Mouse (Mus musculus) neural tube, embryonic 12.5 days (tissue): ENCODE data around the gene Gpn2. TPM values are rescaled to one million over a fixed set of nuclear protein-coding genes. Genes with fewer than 3 reads are reported as not detected.
A peak's percentile ranks its signal among the peaks of the same experiment; 100 is the strongest.

Experiments used
- ATAC-seq: fragments of 200-750 bp; cut with Nextera tagmentation; 2 replicates; pipeline ENCODE4 v1.8.0; 2017; ENCODE audit warnings: low read depth, mild to moderate bottlenecking, moderate TSS enrichment, moderate library complexity; ENCODE audit not compliant: low FRiP score
- H3K27ac ChIP-seq: fragments of 300-500 bp; sonication (generic); 2 replicates; pipeline ENCODE4 v1.5.1; 2016
- H3K27me3 ChIP-seq: fragments of 300-500 bp; sonication (generic); replicated peaks from 2 replicates; pipeline ENCODE4 v1.6.1; 2016; ENCODE audit warnings: mild to moderate bottlenecking
- H3K36me3 ChIP-seq: fragments of 300-500 bp; sonication (generic); 2 replicates; pipeline ENCODE4 v1.6.1; 2016; ENCODE audit warnings: mild to moderate bottlenecking
- H3K4me1 ChIP-seq: fragments of 300-500 bp; sonication (generic); 2 replicates; pipeline ENCODE4 v1.6.1; 2016
- H3K4me2 ChIP-seq: fragments of 300-500 bp; sonication (generic); replicated peaks from 2 replicates; pipeline ENCODE4 v1.6.1; 2016; ENCODE audit warnings: mild to moderate bottlenecking
- H3K4me3 ChIP-seq: fragments of 300-500 bp; sonication (generic); 2 replicates; pipeline ENCODE4 v1.5.1; 2016
- H3K9ac ChIP-seq: fragments of 300-500 bp; sonication (generic); 2 replicates; pipeline ENCODE4 v1.6.1; 2016; ENCODE audit warnings: mild to moderate bottlenecking
- H3K9me3 ChIP-seq: fragments of 300-500 bp; sonication (generic); 2 replicates; pipeline ENCODE4 v1.6.1; 2016; ENCODE audit warnings: mild to moderate bottlenecking
- WGBS: fragments of 180-500 bp; shearing (Covaris S2); methylation state at CpG from one replicate; pipeline ENCODE4 v1.1.7; 2016; 5-methylcytosine and 5-hydroxymethylcytosine counted together
- polyA plus RNA-seq: library from polyadenylated mRNA; unstranded; fragments of >200 nt; fragmentation: Nextera tagmentation; extraction: Ambion mirVana; gene quantifications from 2 replicates; pipeline ENCODE4 v1.2.1, GENCODE M21; 2016

Gpn2 gene
- polyA plus RNA-seq, result 22.7 and 24.7 TPM in 2 replicates

DNA sequence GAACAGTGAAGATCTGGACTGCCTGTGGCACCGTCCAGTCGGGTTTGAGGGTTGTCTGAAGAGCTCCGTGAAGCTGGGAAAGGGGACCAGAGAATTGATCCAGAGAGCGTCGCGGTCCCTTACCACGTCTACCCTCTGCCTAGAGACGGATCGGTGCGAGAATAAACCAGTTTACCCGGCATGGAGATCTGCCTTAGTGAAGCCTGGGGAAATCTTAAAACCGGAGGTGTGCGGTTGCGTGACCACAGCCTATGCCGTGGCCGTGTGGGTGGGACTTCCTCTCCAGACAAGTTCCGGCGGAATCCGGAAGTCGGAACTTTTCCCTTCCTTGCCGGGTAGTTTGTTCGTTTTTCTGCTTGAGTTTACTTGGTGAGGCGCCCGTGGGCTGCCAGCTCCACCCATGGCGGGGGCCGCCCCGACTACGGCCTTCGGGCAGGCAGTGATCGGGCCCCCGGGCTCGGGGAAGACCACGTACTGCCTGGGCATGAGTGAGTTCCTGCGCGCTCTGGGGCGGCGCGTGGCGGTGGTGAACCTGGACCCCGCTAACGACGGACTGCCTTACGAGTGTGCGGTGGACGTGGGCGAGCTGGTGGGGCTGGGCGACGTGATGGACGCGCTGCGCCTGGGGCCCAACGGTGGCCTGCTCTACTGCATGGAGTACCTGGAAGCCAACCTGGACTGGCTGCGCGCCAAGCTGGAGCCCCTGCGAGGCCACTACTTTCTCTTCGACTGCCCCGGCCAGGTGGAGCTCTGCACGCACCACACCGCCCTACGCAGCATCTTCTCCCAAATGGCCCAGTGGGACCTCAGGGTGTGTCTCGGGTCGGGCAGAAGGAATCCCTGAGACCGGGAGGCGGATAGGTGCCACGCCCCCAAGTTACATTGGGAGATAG is at the start of gene Gpn2:
Gene Gpn2 (plus strand): TSS at position 304 of the 893 bp plus-strand sequence.
- WGBS, result 2% methylated on average over 65 of the region's 65 CpGs

DNA sequence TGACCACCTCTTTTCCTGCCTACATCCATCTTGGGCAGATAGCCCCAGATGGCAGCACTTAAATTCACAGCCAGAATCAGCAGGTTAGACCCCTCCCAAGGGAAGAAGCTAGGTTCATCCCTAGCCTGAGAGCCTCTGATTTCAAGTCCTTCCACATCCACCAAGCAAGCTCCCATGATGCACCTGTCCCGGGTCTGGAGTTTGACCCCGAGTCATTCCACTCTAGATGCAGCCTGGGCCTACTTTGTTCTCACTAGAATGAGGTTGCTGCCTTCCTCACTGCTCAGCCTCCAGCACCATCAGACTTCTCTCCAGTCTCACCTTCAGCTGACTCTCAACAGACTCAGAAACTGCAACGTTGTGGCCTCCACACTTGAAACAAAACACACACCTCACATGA is 48.1 kb upstream of the Gpn2 start:
- Histone ChIP-seq H3K27ac (no peak overlapping the region), H3K27me3 (no peaks in the 10 kb centered on the region), H3K4me3 (no peak overlapping the region), H3K4me1 (no peaks in the 10 kb centered on the region), H3K36me3 (peaks cover 96% of the 10 kb centered on the region), H3K9me3 (no peaks in the 10 kb centered on the region), H3K9ac (no peak overlapping the region), H3K4me2 (no peak overlapping the region)
- ATAC-seq, result no peak
- 89% methylated on average over 3 of the region's 3 CpGs for WGBS

More for the DNA sequence above, at the start of gene Gpn2:
- H3K9me3 ChIP-seq, result no peaks in the 10 kb centered on the region
- H3K36me3 ChIP-seq, result peaks cover 58% of the 10 kb centered on the region
- H3K4me1 ChIP-seq, result peaks cover 14% of the 10 kb centered on the region
- H3K27ac ChIP-seq, result peak within 1 kb of the TSS; percentile 46; the same call in 1 of the 2 replicates
- no peaks in the 10 kb centered on the region for H3K27me3 ChIP-seq
- H3K9ac ChIP-seq, result peak within 1 kb of the TSS; percentile 74
- peak within 1 kb of the TSS; percentile 100 for H3K4me2 ChIP-seq
- H3K4me3 ChIP-seq, result peak within 1 kb of the TSS; percentile 98
- peak; percentile 79 for ATAC-seq

DNA sequence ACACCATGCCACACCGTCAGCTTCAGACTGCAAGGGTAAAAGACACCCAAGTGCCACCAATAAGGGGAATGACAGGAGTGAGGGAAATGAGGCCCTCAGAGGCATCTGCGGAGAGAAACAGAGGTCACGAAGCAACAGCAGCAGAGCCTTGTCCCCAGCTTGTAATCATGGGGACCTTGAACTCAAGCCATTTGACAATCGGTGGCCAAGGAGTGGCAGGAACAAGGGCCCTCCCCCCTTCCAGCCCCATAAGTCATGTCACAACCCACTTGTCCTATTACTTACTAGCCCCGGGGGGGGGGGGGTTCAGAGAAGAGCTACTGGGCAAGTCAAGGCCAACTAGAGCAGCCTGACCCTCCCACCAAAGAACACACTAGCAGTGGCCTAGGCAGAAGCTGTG is 47.5 kb upstream of the Gpn2 start:
- H3K9ac ChIP-seq, result no peak overlapping the region
- no peak overlapping the region for H3K4me3 ChIP-seq
- H3K4me1 ChIP-seq, result no peaks in the 10 kb centered on the region
- peaks cover 96% of the 10 kb centered on the region for H3K36me3 ChIP-seq
- no peaks in the 10 kb centered on the region for H3K27me3 ChIP-seq
- H3K9me3 ChIP-seq, result no peaks in the 10 kb centered on the region
- no peak overlapping the region for H3K27ac ChIP-seq
- H3K4me2 ChIP-seq, result no peak overlapping the region
- no peak for ATAC-seq
- 96% methylated on average over 5 of the region's 5 CpGs for WGBS

DNA sequence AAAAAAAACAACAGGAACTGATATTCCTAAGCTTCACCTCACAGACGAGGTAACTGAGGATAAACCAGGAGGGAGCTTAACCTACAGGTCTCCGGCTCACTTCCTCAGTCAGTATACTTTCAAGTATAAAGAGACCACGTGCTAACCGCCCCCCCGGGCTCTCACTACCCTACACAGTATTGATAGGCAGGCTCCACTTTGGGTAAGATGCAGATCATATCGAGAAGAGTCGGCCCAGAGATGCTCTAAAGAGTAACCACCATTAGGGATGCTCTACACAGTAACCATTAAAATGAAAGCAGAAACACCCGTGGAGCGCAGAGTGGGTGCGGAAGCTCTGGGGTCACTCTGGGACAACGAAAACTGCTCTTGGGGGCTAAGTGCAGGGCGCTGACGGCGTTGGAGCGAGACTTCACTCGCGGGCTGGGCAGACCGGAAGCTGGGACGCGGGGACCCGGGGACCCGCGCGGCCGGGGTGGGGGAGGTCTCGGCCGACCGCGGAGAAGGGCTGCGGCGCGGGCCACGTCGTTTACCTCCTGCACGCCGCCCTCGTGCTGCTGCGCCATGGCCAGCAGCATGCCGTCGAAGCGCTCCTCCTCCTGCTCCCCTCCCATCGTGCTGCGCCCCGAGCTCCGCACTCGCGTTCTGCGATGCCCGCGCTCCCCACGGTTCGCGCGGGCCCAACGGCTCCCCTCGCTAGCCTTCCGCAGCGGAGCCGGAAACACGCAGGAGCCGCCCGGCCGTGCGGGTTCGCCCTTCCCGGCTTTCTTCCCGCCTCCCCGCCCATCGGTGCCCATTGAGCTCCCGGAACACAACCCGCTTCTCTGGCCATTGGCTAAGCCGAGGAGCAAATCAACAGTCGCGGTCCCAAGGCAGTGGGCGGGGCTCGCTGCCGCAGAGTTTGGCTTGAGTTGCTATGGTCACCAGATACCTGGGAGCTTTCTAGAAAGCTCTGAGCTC is 38.6 kb upstream of the Gpn2 start, which contains the start of gene Nudc:
Gene Nudc (minus strand): TSS at position 725 of the 960 bp plus-strand sequence.
- Histone ChIP-seq H3K36me3 (peaks cover 24% of the 10 kb centered on the region), H3K4me2 (peak within 1 kb of the TSS; percentile 65), H3K4me1 (peaks cover 14% of the 10 kb centered on the region), H3K9ac (peak within 1 kb of the TSS; percentile 81), H3K4me3 (peak within 1 kb of the TSS; percentile 91), H3K27ac (no peak within 1 kb of the TSS), H3K9me3 (no peaks in the 10 kb centered on the region), H3K27me3 (no peaks in the 10 kb centered on the region)
- ATAC-seq, result peak; percentile 97
- under 1% methylated on average over 77 of the region's 77 CpGs for WGBS

DNA sequence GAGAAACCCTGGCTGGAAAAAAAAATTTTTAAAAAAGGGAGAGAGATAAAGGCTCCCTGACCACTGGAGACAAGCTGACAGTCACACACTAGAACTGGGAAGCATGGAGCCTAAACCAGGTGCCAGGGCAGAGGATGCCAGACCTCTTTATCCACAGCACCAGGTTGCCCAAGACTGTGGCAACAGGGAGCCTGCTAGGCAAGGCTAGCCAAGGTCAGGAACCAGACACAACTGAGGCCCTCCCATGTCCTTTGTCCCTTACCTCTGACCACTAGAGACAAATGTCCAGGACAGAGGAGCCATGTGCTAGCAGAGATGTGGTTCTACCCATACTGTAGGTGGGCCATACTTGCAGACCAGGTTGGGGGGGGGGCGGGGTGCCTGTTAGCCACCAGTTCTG is 32.1 kb upstream of the Gpn2 start:
- no peaks in the 10 kb centered on the region for H3K36me3 ChIP-seq
- H3K9ac ChIP-seq, result no peak overlapping the region
- H3K27me3 ChIP-seq, result no peaks in the 10 kb centered on the region
- no peak overlapping the region for H3K4me3 ChIP-seq
- no peak overlapping the region for H3K4me2 ChIP-seq
- no peaks in the 10 kb centered on the region for H3K9me3 ChIP-seq
- no peaks in the 10 kb centered on the region for H3K4me1 ChIP-seq
- H3K27ac ChIP-seq, result no peak overlapping the region
- 96% methylated on average over 1 of the region's 1 CpGs for WGBS
- no peak for ATAC-seq

DNA sequence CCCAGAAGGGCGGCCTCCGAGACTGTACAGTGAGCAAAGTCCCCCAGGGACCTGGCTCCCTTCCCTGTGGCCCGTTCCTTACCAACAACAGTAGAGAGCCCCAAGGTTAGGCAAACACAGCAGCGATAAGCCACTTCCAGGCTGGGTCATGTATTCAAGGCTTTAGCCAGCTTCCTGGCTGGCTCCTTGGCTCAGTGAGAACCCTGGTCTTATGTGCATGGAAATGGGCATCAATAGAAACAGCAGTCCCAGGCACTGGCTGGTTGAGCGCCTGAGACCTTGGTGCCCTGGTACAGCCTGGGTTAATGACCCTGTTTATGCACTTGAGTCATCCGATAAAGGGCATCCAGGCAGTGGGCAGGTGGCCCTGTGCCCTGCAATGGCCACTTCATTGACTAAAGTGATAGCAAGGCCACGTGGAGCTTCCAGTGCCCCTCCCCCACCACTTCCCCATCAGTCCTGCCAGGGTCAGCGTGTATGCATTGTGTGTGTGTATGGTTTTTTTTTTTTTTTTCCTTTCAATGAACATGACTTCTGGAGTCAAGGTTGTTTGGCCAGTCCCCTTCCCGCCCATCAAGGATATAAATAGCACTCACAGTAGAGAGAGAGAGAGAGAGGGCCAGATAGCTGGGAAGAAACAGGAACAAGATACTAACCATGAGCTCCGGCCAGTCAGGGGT is 31.3 kb upstream of the Gpn2 start, which contains the start of gene Nr0b2:
Gene Nr0b2 (plus strand): TSS at position 609 of the 680 bp plus-strand sequence.
- H3K4me3 ChIP-seq, result no peak within 1 kb of the TSS
- no peaks in the 10 kb centered on the region for H3K9me3 ChIP-seq
- ATAC-seq, result no peak
- 75% methylated on average over 10 of the region's 10 CpGs for WGBS
- no peaks in the 10 kb centered on the region for H3K27me3 ChIP-seq
- no peak within 1 kb of the TSS for H3K9ac ChIP-seq
- no peaks in the 10 kb centered on the region for H3K4me1 ChIP-seq
- no peak within 1 kb of the TSS for H3K27ac ChIP-seq
- no peak within 1 kb of the TSS for H3K4me2 ChIP-seq
- no peaks in the 10 kb centered on the region for H3K36me3 ChIP-seq

DNA sequence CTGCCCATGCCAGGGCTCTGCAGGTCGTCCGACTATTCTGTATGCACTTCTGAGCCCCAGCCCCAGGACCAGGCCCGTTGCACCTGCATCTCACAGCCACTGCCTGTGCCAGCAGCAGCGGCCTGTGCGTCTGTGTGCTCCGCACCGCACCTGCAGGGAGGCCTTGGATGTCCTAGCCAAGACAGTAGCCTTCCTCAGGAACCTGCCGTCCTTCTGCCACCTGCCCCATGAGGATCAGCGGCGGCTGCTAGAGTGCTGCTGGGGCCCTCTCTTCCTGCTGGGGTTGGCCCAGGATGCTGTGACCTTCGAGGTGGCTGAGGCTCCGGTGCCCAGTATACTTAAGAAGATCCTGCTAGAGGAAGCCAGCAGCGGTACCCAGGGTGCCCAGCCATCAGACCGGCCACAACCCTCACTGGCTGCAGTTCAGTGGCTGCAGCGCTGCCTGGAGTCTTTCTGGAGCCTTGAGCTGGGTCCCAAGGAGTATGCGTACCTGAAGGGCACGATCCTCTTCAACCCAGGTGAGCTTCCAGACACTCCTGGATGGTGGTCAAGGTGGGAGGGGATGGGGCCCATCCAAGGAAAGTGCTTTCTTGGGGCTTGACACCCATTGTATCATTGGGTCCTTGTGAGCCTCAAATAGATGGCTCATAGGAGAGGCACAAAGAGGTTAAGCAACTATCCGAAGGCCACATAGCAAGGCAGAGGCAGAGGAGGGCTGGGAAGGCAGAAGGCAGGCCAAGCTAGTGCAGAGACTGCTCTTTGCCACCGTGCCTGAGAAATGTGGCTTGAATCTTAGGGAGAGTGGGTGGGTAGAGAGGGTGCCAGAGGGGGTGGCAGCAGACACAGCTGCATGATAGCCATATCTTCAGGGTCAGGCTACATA is 30.5 kb upstream of the Gpn2 start:
- H3K36me3 ChIP-seq, result no peaks in the 10 kb centered on the region
- no peak overlapping the region for H3K4me2 ChIP-seq
- no peak overlapping the region for H3K27ac ChIP-seq
- no peaks in the 10 kb centered on the region for H3K9me3 ChIP-seq
- H3K4me1 ChIP-seq, result no peaks in the 10 kb centered on the region
- 82% methylated on average over 19 of the region's 19 CpGs for WGBS
- H3K27me3 ChIP-seq, result no peaks in the 10 kb centered on the region
- no peak overlapping the region for H3K9ac ChIP-seq
- H3K4me3 ChIP-seq, result no peak overlapping the region
- ATAC-seq, result no peak

DNA sequence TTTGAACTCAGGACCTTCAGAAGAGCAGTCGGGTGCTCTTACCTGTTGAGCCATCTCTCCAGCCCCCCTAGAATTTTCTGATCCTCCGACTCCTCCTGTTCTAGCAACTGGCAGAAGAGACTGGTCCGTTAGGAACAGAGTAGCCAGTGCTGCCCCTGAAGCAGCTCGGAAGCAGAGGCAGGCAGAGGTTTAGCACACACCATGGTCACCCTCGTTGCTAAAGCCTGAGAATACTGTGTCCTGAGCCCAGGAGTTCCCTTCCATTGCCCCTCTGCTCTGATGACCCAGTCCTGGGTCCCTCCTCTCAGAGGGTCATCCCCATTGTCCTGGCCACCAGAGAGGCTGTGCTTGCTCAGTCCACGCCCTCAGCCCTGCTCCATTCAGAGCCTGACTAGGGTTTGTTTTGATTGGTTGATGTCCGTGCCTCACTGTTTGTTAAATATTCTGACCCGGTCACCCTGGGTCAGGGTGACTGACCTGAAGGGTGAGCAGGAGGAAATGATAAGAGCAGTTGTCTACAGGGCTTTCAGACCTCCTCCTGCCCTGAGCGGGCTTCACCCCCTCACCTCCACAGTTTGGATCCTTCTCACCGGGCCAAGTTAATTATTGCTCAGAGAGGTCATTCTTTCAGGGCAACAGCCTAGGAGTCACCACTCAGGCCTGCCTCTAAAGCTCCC is 27.0 kb upstream of the Gpn2 start:
- H3K4me2 ChIP-seq, result no peak overlapping the region
- H3K36me3 ChIP-seq, result no peaks in the 10 kb centered on the region
- H3K9ac ChIP-seq, result no peak overlapping the region
- no peak overlapping the region for H3K27ac ChIP-seq
- H3K9me3 ChIP-seq, result no peaks in the 10 kb centered on the region
- WGBS, result 26% methylated on average over 10 of the region's 10 CpGs
- no peak overlapping the region for H3K4me3 ChIP-seq
- ATAC-seq, result no peak
- H3K27me3 ChIP-seq, result no peaks in the 10 kb centered on the region
- no peaks in the 10 kb centered on the region for H3K4me1 ChIP-seq

DNA sequence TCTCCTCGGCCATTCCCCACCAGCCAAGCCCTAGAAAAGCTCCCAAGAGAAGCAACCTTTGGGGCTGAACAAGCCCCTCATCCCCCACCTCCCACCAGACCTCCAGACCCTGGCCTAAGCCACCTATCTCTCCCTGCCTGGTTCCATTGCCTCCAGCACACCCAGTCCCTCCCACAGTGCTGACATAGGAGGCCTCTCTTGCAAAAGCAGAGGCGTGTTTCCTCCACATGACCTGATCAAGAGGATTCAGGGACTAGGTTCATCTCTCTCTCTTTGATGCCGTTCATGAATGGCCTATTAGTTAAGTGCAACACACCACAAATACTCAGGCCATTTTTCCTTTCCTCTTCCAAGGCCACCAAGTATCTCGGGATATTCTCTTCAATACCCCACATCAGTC is 24.3 kb upstream of the Gpn2 start:
- Histone ChIP-seq H3K36me3 (no peaks in the 10 kb centered on the region), H3K27me3 (no peaks in the 10 kb centered on the region), H3K27ac (no peak overlapping the region), H3K4me3 (no peak overlapping the region), H3K4me1 (no peaks in the 10 kb centered on the region), H3K4me2 (no peak overlapping the region), H3K9me3 (no peaks in the 10 kb centered on the region), H3K9ac (no peak overlapping the region)
- WGBS, result 77% methylated on average over 4 of the region's 4 CpGs
- no peak for ATAC-seq

DNA sequence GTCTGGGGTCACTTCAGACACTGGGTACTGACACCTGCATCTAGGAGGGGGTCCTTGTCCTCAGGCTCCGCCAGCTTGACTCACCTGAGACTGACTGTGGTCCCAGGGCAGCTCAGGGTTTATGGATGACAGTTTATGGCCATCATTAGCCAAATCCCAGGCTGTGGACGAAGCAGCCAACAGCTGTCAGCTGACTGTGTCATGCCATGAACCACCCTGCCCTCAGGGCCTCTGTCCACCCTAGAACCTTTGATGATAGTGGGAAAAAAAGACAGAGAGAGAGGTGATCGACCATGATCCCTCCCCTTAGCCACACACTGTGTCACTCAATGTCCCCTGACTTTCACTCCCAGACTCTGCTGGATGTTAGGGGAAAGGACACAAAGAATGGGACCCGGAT is 22.5 kb upstream of the Gpn2 start:
- Histone ChIP-seq H3K9me3 (no peaks in the 10 kb centered on the region), H3K4me2 (no peak overlapping the region)
- 56% methylated on average over 4 of the region's 4 CpGs for whole genome bisulfite sequencing

More for the DNA sequence above, 22.5 kb upstream of the Gpn2 start:
- Histone ChIP-seq H3K9ac (no peak overlapping the region), H3K27ac (no peak overlapping the region), H3K27me3 (no peaks in the 10 kb centered on the region), H3K4me3 (no peak overlapping the region), H3K4me1 (no peaks in the 10 kb centered on the region), H3K36me3 (no peaks in the 10 kb centered on the region)
- no peak for ATAC-seq
